9 mouse cellular contexts compared by ENCODE assay signal in genomic region chr6:22070603-22071322, GRCm38 (mm10).
A peak's percentile ranks its signal among the peaks of the same experiment; 100 is the strongest.
DNase-seq lines count a peak whose midpoint lies in the region; ATAC-seq lines count a peak whose summit lies in the region.
"Had no signal": no experiment of that assay in that cellular context is flagged by ENCODE, and none has a peak within 500 bp of the region (broad histone marks: within the 10 kb centered on the region; RNA-seq: fewer than 3 reads in every experiment).

No protein-coding gene starts in this region.

- H3K9me3 ChIP-seq in hindbrain, embryonic 15.5 days, result no peaks in the 10 kb centered on the region
- no peaks in the 10 kb centered on the region for H3K9me3 ChIP-seq in hindbrain, embryonic 11.5 days (ENCODE audit: control insufficient read depth, low read length)
- H3K9me3 ChIP-seq in neural tube, embryonic 13.5 days, result no peaks in the 10 kb centered on the region
- H3K9me3 ChIP-seq: liver, embryonic 15.5 days had no signal

- no peak overlapping the region for H3K4me3 ChIP-seq in hindbrain, embryonic 15.5 days
- no peak overlapping the region for H3K4me3 ChIP-seq in hindbrain, embryonic 11.5 days (ENCODE audit: low read depth, low read length)
- no peak overlapping the region for H3K4me3 ChIP-seq in neural tube, embryonic 13.5 days
- H3K4me3 ChIP-seq: liver, embryonic 15.5 days had no signal

- 79% methylated on average over 15 of the region's 15 CpGs for WGBS in hindbrain, embryonic 15.5 days
- WGBS in hindbrain, embryonic 11.5 days, result 85% methylated on average over 15 of the region's 15 CpGs
- WGBS in neural tube, embryonic 13.5 days, result 81% methylated on average over 15 of the region's 15 CpGs

- peak overlapping the region; percentile 41 for H3K4me2 ChIP-seq in hindbrain, embryonic 15.5 days
- no peak overlapping the region for H3K4me2 ChIP-seq in hindbrain, embryonic 11.5 days (replicated peaks; ENCODE audit: low read depth, low read length)
- H3K4me2 ChIP-seq in neural tube, embryonic 13.5 days, result 0 out of 2 replicates have a peak overlapping the region, but pooled peaks have one; percentile 15
- H3K4me2 ChIP-seq: liver, embryonic 15.5 days had no signal

- DNase-seq in hindbrain, embryonic 11.5 days (ENCODE audit: low spot score), result no peak
- no peak for DNase-seq in neural tube, embryonic 10.5 days (ENCODE audit: extremely low spot score, low spot score)
- peak; percentile 23 for DNase-seq in telencephalon, adult 2 months (ENCODE audit: low read depth, low spot score)
- DNase-seq in cerebellum, postnatal 10 days, result no peak
- DNase-seq: thymus, postnatal 14 days had no signal

- no peaks in the 10 kb centered on the region for H3K27me3 ChIP-seq in hindbrain, embryonic 15.5 days
- H3K27me3 ChIP-seq in hindbrain, embryonic 11.5 days (ENCODE audit: control insufficient read depth, insufficient read depth, low read length), result no peaks in the 10 kb centered on the region
- no peaks in the 10 kb centered on the region for H3K27me3 ChIP-seq in neural tube, embryonic 13.5 days
- H3K27me3 ChIP-seq: liver, embryonic 15.5 days had no signal

- H3K27ac ChIP-seq in hindbrain, embryonic 15.5 days (replicated peaks), result no peak overlapping the region
- no peak overlapping the region for H3K27ac ChIP-seq in hindbrain, embryonic 11.5 days (ENCODE audit: low read depth, low read length)
- H3K27ac ChIP-seq in neural tube, embryonic 13.5 days (replicated peaks), result no peak overlapping the region
- H3K27ac ChIP-seq: liver, embryonic 15.5 days had no signal

- H3K36me3 ChIP-seq in hindbrain, embryonic 15.5 days, result no peaks in the 10 kb centered on the region
- H3K36me3 ChIP-seq in hindbrain, embryonic 11.5 days (ENCODE audit: control insufficient read depth, insufficient read depth, low read length), result no peaks in the 10 kb centered on the region
- no peaks in the 10 kb centered on the region for H3K36me3 ChIP-seq in neural tube, embryonic 13.5 days
- H3K36me3 ChIP-seq: liver, embryonic 15.5 days had no signal

- H3K9ac ChIP-seq in hindbrain, embryonic 15.5 days, result no peak overlapping the region
- no peak overlapping the region for H3K9ac ChIP-seq in hindbrain, embryonic 11.5 days (ENCODE audit: low read depth, low read length)
- no peak overlapping the region for H3K9ac ChIP-seq in neural tube, embryonic 13.5 days
- H3K9ac ChIP-seq: liver, embryonic 15.5 days had no signal

- H3K4me1 ChIP-seq in hindbrain, embryonic 15.5 days (replicated peaks), result 0 out of 2 replicates have a peak, but pooled peaks cover 5% of the 10 kb centered on the region
- no peaks in the 10 kb centered on the region for H3K4me1 ChIP-seq in hindbrain, embryonic 11.5 days (replicated peaks; ENCODE audit: control insufficient read depth, insufficient read depth, low read length)
- H3K4me1 ChIP-seq in neural tube, embryonic 13.5 days (replicated peaks), result no peaks in the 10 kb centered on the region
- H3K4me1 ChIP-seq: liver, embryonic 15.5 days had no signal

- ATAC-seq in hindbrain, embryonic 15.5 days (ENCODE audit: low FRiP score, low read depth), result peak; percentile 38; the same call in 1 of the 2 replicates
- ATAC-seq in hindbrain, embryonic 11.5 days (ENCODE audit: low FRiP score), result no peak
- 0 out of 2 replicates have a peak, but pooled peaks have one; percentile 43 for ATAC-seq in neural tube, embryonic 13.5 days (ENCODE audit: low read depth)
- peak; percentile 41 for ATAC-seq in inflammation-experienced regulatory T-cells, adult 6 months
